Mouse (Mus musculus) liver, adult 2 months (tissue): ENCODE data around the gene Fgfr2. TPM values are rescaled to one million over a fixed set of nuclear protein-coding genes. Genes with fewer than 3 reads are reported as not detected.
"Not testable (repeated sequence)": the region's sequence is repeated elsewhere in the genome, so short reads cannot be mapped to it uniquely, and the experiment has no call there.

Experiments
- DNase-seq: peaks from one replicate; pipeline ENCODE4 v3.0.0-alpha.2; 2011; ENCODE audit warnings: low read depth, low spot score; ENCODE audit errors: extremely low read depth
- H3K27ac ChIP-seq: fragments of 200-500 bp; replicated peaks from 2 replicates; pipeline ENCODE4 v1.5.1; 2012; ENCODE audit warnings: low read depth, mild to moderate bottlenecking, control low read depth, inconsistent platforms, low read length; ENCODE audit not compliant: insufficient read depth
- H3K27me3 ChIP-seq: fragments of 200-500 bp; 2 replicates; pipeline ENCODE4 v1.6.1; 2012; ENCODE audit warnings: mild to moderate bottlenecking, moderate library complexity, low read length, inconsistent platforms; ENCODE audit not compliant: control insufficient read depth, insufficient read depth
- H3K36me3 ChIP-seq: fragments of 200-500 bp; 2 replicates; pipeline ENCODE4 v1.6.1; 2012; ENCODE audit warnings: low read length, inconsistent platforms; ENCODE audit not compliant: control insufficient read depth, insufficient read depth
- H3K4me1 ChIP-seq: fragments of 200-500 bp; 2 replicates; pipeline ENCODE4 v1.6.1; 2011; ENCODE audit warnings: low read length; ENCODE audit not compliant: control insufficient read depth, insufficient read depth
- H3K4me3 ChIP-seq: fragments of 200-500 bp; 2 replicates; pipeline ENCODE4 v1.5.1; 2011; ENCODE audit warnings: low read depth, mild to moderate bottlenecking, control low read depth, low read length, moderate library complexity; ENCODE audit not compliant: insufficient read depth
- H3K79me2 ChIP-seq: fragments of 200-500 bp; 2 replicates; pipeline ENCODE4 v1.6.1; 2012; ENCODE audit warnings: inconsistent platforms, mild to moderate bottlenecking, low read length, moderate library complexity; ENCODE audit not compliant: control insufficient read depth, insufficient read depth
- H3K9ac ChIP-seq: fragments of 200-500 bp; 2 replicates; pipeline ENCODE4 v1.6.1; 2012; ENCODE audit warnings: low read depth, mild to moderate bottlenecking, control low read depth, inconsistent platforms, low read length
- CTCF ChIP-seq: fragments of 200-500 bp; IDR thresholded peaks from 2 replicates; pipeline ENCODE4 v1.5.1; 2011; ENCODE audit warnings: low read depth, low read length, control low read depth
- POLR2A ChIP-seq: fragments of 200-500 bp; IDR thresholded peaks from 2 replicates; pipeline ENCODE4 v1.6.1; 2011; ENCODE audit warnings: low read length, control low read depth; ENCODE audit not compliant: insufficient read depth; ENCODE audit errors: extremely low read depth
- WGBS: fragments of 180-500 bp; shearing (Covaris S2); methylation state at CpG from one replicate; pipeline ENCODE4 v1.1.7; 2018; 5-methylcytosine and 5-hydroxymethylcytosine counted together
- polyA plus RNA-seq: library from polyadenylated mRNA; depleted of rRNA; stranded (reverse); fragments of >200 nt; gene quantifications from 2 replicates; pipeline ENCODE4 v1.2.3, GENCODE M21; 2012
- total RNA-seq: library from RNA; depleted of rRNA; stranded (reverse); fragments of >200 nt; gene quantifications from 2 replicates; pipeline ENCODE4 v1.2.3, GENCODE M21; 2014

Fgfr2 gene
- total and polyA plus RNA-seq, 2 experiments = 16.7 to 35.2 TPM

GRCm38 (mm10) chr7:130143371-130143770, 2979.8 kb downstream of the Fgfr2 start:
- Histone ChIP-seq H3K4me3 (no peak overlapping the region), H3K36me3 (no peaks in the 10 kb centered on the region), H3K9ac (no peak overlapping the region), H3K4me1 (no peaks in the 10 kb centered on the region), H3K27ac (no peak overlapping the region), H3K79me2 (no peaks in the 10 kb centered on the region), H3K27me3 (no peaks in the 10 kb centered on the region)
- WGBS = 84% methylated on average over 7 of the region's 7 CpGs
- TF ChIP-seq POLR2A = no peak
- TF ChIP-seq CTCF = no peak
- DNase-seq = no peak

DNA sequence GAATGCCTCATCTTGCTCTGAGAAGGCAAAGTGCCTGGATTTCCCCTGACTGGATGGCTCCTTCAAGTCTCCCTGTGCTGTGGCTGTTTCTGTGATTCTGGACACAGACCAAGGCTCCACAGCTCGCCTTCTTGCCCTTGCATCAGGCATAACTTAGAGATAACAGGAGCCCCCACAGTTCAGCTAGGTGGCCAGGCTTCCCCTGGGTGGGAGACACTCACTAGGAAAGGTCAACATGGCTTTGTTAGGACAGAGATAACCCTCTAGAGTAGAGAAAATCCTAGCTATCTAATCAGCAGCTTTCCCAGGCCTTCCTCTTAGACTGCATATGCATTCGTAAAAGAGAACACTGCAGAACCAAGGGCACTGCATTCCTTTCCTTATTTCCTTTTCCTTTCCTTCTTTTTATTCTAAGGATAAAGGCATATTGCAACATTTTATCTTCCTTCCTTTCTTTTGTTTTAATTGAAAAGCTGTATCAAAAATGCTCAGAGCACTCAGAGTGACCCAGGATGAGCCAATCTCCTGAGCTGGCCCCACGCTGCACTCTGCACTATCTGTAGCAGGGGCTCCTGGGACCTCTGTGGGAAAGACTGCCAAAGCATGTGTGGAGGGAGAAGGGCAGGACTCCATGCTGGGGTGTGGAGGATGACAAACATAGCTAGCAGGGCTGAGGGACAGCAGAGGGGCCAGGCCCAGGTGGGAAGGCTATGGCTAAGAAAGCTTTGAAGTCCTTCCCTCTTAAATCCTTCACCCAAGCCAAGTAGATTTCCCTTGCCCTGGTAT, 2981.9 kb downstream of the Fgfr2 start:
- TF ChIP-seq CTCF = no peak
- TF ChIP-seq POLR2A = no peak
- Histone ChIP-seq H3K27me3 (no peaks in the 10 kb centered on the region), H3K9ac (no peak overlapping the region), H3K4me1 (no peaks in the 10 kb centered on the region), H3K36me3 (no peaks in the 10 kb centered on the region), H3K4me3 (no peak overlapping the region), H3K79me2 (no peaks in the 10 kb centered on the region), H3K27ac (no peak overlapping the region)
- no peak for DNase-seq
- WGBS = 71% methylated on average over 3 of the region's 3 CpGs

GRCm38 (mm10) chr7:130134924-130135365, 2988.2 kb downstream of the Fgfr2 start:
- Histone ChIP-seq H3K27me3 (no peaks in the 10 kb centered on the region), H3K4me3 (no peak overlapping the region), H3K79me2 (no peaks in the 10 kb centered on the region), H3K36me3 (no peaks in the 10 kb centered on the region), H3K9ac (no peak overlapping the region), H3K4me1 (no peaks in the 10 kb centered on the region), H3K27ac (no peak overlapping the region)
- 43% methylated on average over 3 of the region's 3 CpGs for WGBS
- TF ChIP-seq CTCF = no peak
- no peak for TF ChIP-seq POLR2A
- no peak for DNase-seq

DNA sequence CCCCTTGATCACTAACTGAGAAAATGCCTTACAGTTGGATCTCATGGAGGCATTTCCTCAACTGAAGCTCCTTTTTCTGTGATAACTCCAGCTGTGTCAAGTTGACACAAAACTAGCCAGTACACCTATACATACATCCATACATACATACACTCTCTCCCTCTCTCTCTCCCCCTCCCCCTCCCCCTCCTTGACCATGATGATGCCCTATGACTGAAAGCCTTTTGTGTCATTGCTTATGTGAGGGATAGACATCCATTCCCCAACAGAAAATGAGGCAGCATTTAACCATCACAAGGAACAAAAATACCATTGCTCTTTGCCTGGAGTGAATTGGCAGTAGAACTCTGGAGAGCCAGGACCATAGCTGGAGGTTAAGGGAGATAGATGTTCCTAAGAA, 2988.7 kb downstream of the Fgfr2 start:
- not testable (repeated sequence) for H3K9ac ChIP-seq, H3K4me3 ChIP-seq, H3K27ac ChIP-seq, H3K79me2 ChIP-seq, DNase-seq, H3K36me3 ChIP-seq, H3K4me1 ChIP-seq, H3K27me3 ChIP-seq

GRCm38 (mm10) chr7:130130226-130130625, 2992.9 kb downstream of the Fgfr2 start:
- no peak overlapping the region for H3K9ac ChIP-seq
- no peaks in the 10 kb centered on the region for H3K27me3 ChIP-seq
- no peaks in the 10 kb centered on the region for H3K79me2 ChIP-seq
- H3K27ac ChIP-seq = no peak overlapping the region
- no peaks in the 10 kb centered on the region for H3K36me3 ChIP-seq
- TF ChIP-seq POLR2A = no peak
- TF ChIP-seq CTCF = no peak
- WGBS = 91% methylated on average over 5 of the region's 5 CpGs
- H3K4me1 ChIP-seq = no peaks in the 10 kb centered on the region
- DNase-seq = no peak
- H3K4me3 ChIP-seq = no peak overlapping the region

DNA sequence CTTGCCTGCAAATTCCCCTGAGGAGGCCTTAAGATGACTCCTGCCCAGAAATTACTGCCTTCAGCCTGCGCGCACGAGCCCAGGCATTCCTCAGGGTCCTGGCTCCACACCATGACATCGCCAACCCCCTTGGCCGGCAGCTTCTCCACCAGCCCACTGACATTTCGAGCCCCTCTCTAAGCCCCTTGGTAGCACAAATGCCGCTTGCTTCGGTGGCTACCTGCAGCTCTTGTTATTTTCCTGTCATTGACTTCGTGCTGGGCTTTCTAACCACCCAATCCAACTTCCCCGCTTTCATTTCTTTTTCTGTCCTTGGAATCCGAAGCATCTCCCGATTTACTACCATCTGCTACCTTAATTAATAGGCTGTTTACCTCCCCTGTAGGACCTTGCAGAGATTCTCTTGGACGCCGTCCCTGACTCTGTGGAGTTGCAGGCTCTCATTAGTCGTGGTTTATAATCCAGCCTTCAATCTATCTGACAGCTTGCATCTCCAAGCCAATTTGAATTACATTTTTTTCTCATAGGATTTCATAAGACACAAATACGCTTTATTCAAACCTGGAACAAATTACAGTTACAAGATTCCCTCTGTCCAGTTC, 2993.7 kb downstream of the Fgfr2 start:
- 62% methylated on average over 16 of the region's 16 CpGs for WGBS
- TF ChIP-seq POLR2A (no peak), CTCF (no peak)
- Histone ChIP-seq H3K4me3 (no peak overlapping the region), H3K4me1 (no peaks in the 10 kb centered on the region), H3K27me3 (no peaks in the 10 kb centered on the region), H3K79me2 (no peaks in the 10 kb centered on the region), H3K9ac (no peak overlapping the region), H3K27ac (no peak overlapping the region), H3K36me3 (no peaks in the 10 kb centered on the region)
- DNase-seq = no peak
